Mouse (Mus musculus) layer of hippocampus, postnatal 14 days (tissue): Measurements from ENCODE around the gene Gpld1. TPM values are rescaled to one million over a fixed set of nuclear protein-coding genes. Genes with fewer than 3 reads are reported as not detected.
"Not testable (repeated sequence)": the region's sequence is repeated elsewhere in the genome, so short reads cannot be mapped to it uniquely, and the experiment has no call there.

ENCODE experiments used
- DNase-seq, 2 experiments: peaks; one replicate each; pipeline ENCODE4 v3.0.0; 2021 to 2022; ENCODE audit warnings: low spot score in 2 of 2, mixed read lengths in 1 of 2
- total RNA-seq, 2 experiments: library from RNA; stranded (reverse); gene quantifications; 2 replicates each; pipeline ENCODE4 v1.2.3; 2021

Gpld1 gene
- total RNA-seq, 2 experiments from 2014 or later = 12.6 to 14.1 TPM

- no peak for DNase-seq
Measured at GRCm38 (mm10) chr13:24945567-24945966, 2.6 kb downstream of the Gpld1 start.

GRCm38 (mm10) chr13:24947158-24947557 is 4.2 kb downstream of the Gpld1 start:
- DNase-seq = no peak

GRCm38 (mm10) chr13:24948870-24949269 is 5.9 kb downstream of the Gpld1 start:
- no peak for DNase-seq

- DNase-seq = no peak
Measured at GRCm38 (mm10) chr13:24952659-24953058, 9.7 kb downstream of the Gpld1 start.

GRCm38 (mm10) chr13:24955091-24955490 is 12.1 kb downstream of the Gpld1 start:
- DNase-seq = no peak

GRCm38 (mm10) chr13:24955500-24955899 is 12.5 kb downstream of the Gpld1 start:
- DNase-seq = no peak

GRCm38 (mm10) chr13:24958671-24959070 is 15.7 kb downstream of the Gpld1 start:
- no peak for DNase-seq

GRCm38 (mm10) chr13:24960084-24960483 is 17.1 kb downstream of the Gpld1 start:
- no peak for DNase-seq

- DNase-seq = no peak
Measured at GRCm38 (mm10) chr13:24962119-24962518, 19.2 kb downstream of the Gpld1 start.

GRCm38 (mm10) chr13:24965130-24965845 is 22.3 kb downstream of the Gpld1 start:
- no peak for DNase-seq

GRCm38 (mm10) chr13:24965846-24966201 is 22.9 kb downstream of the Gpld1 start:
- no peak for DNase-seq

GRCm38 (mm10) chr13:24971776-24972175 is 28.8 kb downstream of the Gpld1 start:
- DNase-seq = not testable (repeated sequence)

- DNase-seq = peak; percentile 22 to 49
Measured at GRCm38 (mm10) chr13:24976384-24976783, 33.4 kb downstream of the Gpld1 start.

GRCm38 (mm10) chr13:24977820-24978342 is 34.9 kb downstream of the Gpld1 start:
- DNase-seq = no peak

- DNase-seq = no peak
Measured at GRCm38 (mm10) chr13:24981031-24981430, 38.1 kb downstream of the Gpld1 start.

GRCm38 (mm10) chr13:24985435-24985834 is 42.5 kb downstream of the Gpld1 start:
- peak; percentile 15 to 63 for DNase-seq

GRCm38 (mm10) chr13:24988391-24988790 is 45.4 kb downstream of the Gpld1 start:
- DNase-seq = peak; percentile 57 to 71

GRCm38 (mm10) chr13:24989006-24989405 is 46.1 kb downstream of the Gpld1 start:
- DNase-seq = no peak

GRCm38 (mm10) chr13:24993160-24993559 is 50.2 kb downstream of the Gpld1 start:
- no peak for DNase-seq

- no peak for DNase-seq
Measured at GRCm38 (mm10) chr13:24999538-24999937, 56.6 kb downstream of the Gpld1 start.

- no peak for DNase-seq
Measured at GRCm38 (mm10) chr13:25002965-25003364, 60.0 kb downstream of the Gpld1 start.

GRCm38 (mm10) chr13:25007115-25007514 is 64.2 kb downstream of the Gpld1 start:
- DNase-seq = no peak

- DNase-seq = no peak
Measured at GRCm38 (mm10) chr13:25018316-25018715, 75.4 kb downstream of the Gpld1 start.
